Mouse (Mus musculus): ENCODE data around the gene Zfp451.

- TF ChIP-seq POLR2A (IDR thresholded peaks at IDR 0.05; ENCODE audit: control insufficient read depth, extremely low read depth, insufficient read depth, low read length, poor library complexity) (no peak), CTCF (IDR thresholded peaks at IDR 0.05; ENCODE audit: borderline replicate concordance, control insufficient read depth, extremely low read depth, insufficient read depth, low read length, poor library complexity) (no peak)
Observed at GRCm38 (mm10) chr1:33772106-33772505, 42.3 kb downstream of the Zfp451 start.
